Mouse (Mus musculus): ENCODE measurements around the gene Amdhd1. TPM values are rescaled to one million over a fixed set of nuclear protein-coding genes. Genes with fewer than 3 reads are reported as not detected.
"Not testable (repeated sequence)": the region's sequence is repeated elsewhere in the genome, so short reads cannot be mapped to it uniquely, and the experiment has no call there.

Gene Amdhd1
- polyA plus RNA-seq, 1 experiment from 2014 or later = 0.11 TPM

DNA sequence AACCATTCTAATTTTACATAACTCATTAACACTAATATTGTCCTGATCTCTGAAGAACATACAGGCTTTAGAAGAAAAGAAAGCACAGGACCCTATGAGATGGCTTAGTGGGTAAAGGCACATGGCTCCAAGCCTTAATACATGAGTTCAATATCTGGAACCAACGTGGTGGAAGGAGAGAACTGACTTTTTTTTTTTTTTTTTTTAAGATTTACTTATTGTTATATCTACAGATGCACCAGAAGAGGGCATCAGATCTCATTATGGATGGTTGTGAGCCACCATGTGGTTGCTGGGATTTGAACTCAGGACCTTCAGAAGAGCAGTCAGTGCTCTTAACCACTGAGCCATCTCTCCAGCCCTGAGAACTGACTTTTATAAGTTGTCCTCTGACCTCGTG lies 18.1 kb upstream of the Amdhd1 start:
- 73% methylated on average over 2 of the region's 2 CpGs for WGBS

GRCm38 (mm10) chr10:93552596-93552995 lies 12.8 kb upstream of the Amdhd1 start:
- DNase-seq (ENCODE audit: low spot score) = no peak
- H3K36me3 ChIP-seq (replicated peaks) = no peaks in the 10 kb centered on the region
- no peaks in the 10 kb centered on the region for H3K9me3 ChIP-seq
- H3K27ac ChIP-seq (replicated peaks) = no peak overlapping the region
- no peaks in the 10 kb centered on the region for H3K4me1 ChIP-seq
- no peaks in the 10 kb centered on the region for H3K27me3 ChIP-seq (replicated peaks; ENCODE audit: low read depth, poor library complexity, severe bottlenecking)
- WGBS = 84% methylated on average over 8 of the region's 8 CpGs
- H3K4me3 ChIP-seq = no peak overlapping the region

More for the DNA sequence above, 18.1 kb upstream of the Amdhd1 start:
- not testable (repeated sequence) for H3K27ac ChIP-seq (replicated peaks); H3K4me1 ChIP-seq; DNase-seq (ENCODE audit: low spot score); H3K9me3 ChIP-seq; H3K36me3 ChIP-seq (replicated peaks); H3K4me3 ChIP-seq; H3K27me3 ChIP-seq (replicated peaks; ENCODE audit: low read depth, poor library complexity, severe bottlenecking)

- Histone ChIP-seq H3K9me3 (no peaks in the 10 kb centered on the region), H3K4me3 (no peak overlapping the region), H3K27me3 (replicated peaks; ENCODE audit: low read depth, poor library complexity, severe bottlenecking) (no peaks in the 10 kb centered on the region), H3K27ac (replicated peaks) (no peak overlapping the region), H3K4me1 (no peaks in the 10 kb centered on the region), H3K36me3 (replicated peaks) (no peaks in the 10 kb centered on the region)
- 82% methylated on average over 10 of the region's 10 CpGs for WGBS
- no peak for DNase-seq (ENCODE audit: low spot score)
These were observed 10.0 kb upstream of the Amdhd1 start for GRCm38 (mm10) chr10:93549821-93550220.

- no peak overlapping the region for H3K4me3 ChIP-seq
- no peaks in the 10 kb centered on the region for H3K36me3 ChIP-seq (replicated peaks)
- H3K9me3 ChIP-seq = no peaks in the 10 kb centered on the region
- H3K27ac ChIP-seq (replicated peaks) = 0 out of 2 replicates have a peak overlapping the region, but pooled peaks have one; percentile 26
- H3K4me1 ChIP-seq = no peaks in the 10 kb centered on the region
- no peaks in the 10 kb centered on the region for H3K27me3 ChIP-seq (replicated peaks; ENCODE audit: low read depth, poor library complexity, severe bottlenecking)
- WGBS = 15% methylated on average over 7 of the region's 7 CpGs
- DNase-seq (ENCODE audit: low spot score) = peak; percentile 83
These were observed 9.2 kb upstream of the Amdhd1 start for GRCm38 (mm10) chr10:93548991-93549390.

DNA sequence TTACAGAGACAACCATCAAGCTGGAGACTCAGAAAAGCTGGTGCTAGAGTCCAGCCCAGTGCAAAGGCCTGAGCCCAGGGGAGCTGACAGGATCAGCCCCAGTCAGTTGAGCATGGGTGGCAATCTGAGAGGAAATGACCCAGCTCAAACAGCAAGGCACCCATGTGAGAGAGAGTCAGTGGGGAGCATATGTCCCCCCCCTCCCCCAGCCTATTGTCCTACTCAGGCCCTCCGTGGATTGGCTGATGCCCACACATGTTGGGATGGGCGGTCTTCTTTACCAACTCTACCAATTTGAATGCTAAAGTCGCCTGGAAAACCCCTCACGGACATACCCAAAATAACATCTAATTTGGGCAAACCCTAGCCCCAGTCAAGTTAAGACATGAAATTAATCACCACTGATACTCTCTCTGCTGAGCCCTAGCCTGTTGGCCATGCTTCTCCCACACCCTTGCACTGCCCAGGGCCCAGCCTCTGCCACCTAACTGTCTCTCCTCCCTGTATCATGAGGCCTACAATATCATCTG lies 8.0 kb upstream of the Amdhd1 start:
- H3K4me1 ChIP-seq = no peaks in the 10 kb centered on the region
- H3K9me3 ChIP-seq = no peaks in the 10 kb centered on the region
- H3K27me3 ChIP-seq (replicated peaks; ENCODE audit: low read depth, poor library complexity, severe bottlenecking) = no peaks in the 10 kb centered on the region
- 88% methylated on average over 4 of the region's 4 CpGs for WGBS
- H3K27ac ChIP-seq (replicated peaks) = no peak overlapping the region
- no peak overlapping the region for H3K4me3 ChIP-seq
- no peaks in the 10 kb centered on the region for H3K36me3 ChIP-seq (replicated peaks)
- DNase-seq (ENCODE audit: low spot score) = no peak

- Histone ChIP-seq H3K27ac (replicated peaks) (no peak overlapping the region), H3K36me3 (replicated peaks) (no peaks in the 10 kb centered on the region), H3K9me3 (no peaks in the 10 kb centered on the region), H3K4me1 (peaks cover 16% of the 10 kb centered on the region), H3K27me3 (replicated peaks; ENCODE audit: low read depth, poor library complexity, severe bottlenecking) (peaks cover 8% of the 10 kb centered on the region; the same call in 1 of the 2 replicates), H3K4me3 (no peak overlapping the region)
- DNase-seq (ENCODE audit: low spot score) = no peak
- 74% methylated on average over 5 of the region's 5 CpGs for WGBS
These were observed 4.3 kb upstream of the Amdhd1 start for GRCm38 (mm10) chr10:93544172-93544571.

DNA sequence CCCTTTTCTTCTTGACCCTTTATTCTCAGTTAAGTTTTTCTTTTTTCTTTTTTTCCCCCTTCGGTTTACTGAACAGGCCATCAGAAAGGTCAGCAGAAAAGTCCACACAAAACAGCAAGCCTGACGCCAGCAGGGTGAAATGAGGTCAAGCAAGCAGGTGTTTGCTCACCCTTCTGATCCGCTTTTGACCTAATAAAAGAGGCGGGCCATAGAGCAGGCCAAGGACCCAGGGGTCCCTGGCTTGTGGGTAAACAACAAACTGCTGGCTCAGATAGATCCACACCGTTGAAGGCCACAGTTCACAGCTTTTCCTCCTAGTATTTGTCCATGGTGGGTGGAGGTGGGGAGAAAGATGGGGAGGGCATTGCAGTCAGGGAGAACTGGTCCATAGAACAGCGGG lies 3.3 kb upstream of the Amdhd1 start:
- H3K27ac ChIP-seq (replicated peaks) = no peak overlapping the region
- H3K4me3 ChIP-seq = no peak overlapping the region
- H3K4me1 ChIP-seq = peaks cover 16% of the 10 kb centered on the region
- no peaks in the 10 kb centered on the region for H3K36me3 ChIP-seq (replicated peaks)
- DNase-seq (ENCODE audit: low spot score) = no peak
- no peaks in the 10 kb centered on the region for H3K9me3 ChIP-seq
- WGBS = 63% methylated on average over 6 of the region's 6 CpGs
- H3K27me3 ChIP-seq (replicated peaks; ENCODE audit: low read depth, poor library complexity, severe bottlenecking) = peaks cover 17% of the 10 kb centered on the region

DNA sequence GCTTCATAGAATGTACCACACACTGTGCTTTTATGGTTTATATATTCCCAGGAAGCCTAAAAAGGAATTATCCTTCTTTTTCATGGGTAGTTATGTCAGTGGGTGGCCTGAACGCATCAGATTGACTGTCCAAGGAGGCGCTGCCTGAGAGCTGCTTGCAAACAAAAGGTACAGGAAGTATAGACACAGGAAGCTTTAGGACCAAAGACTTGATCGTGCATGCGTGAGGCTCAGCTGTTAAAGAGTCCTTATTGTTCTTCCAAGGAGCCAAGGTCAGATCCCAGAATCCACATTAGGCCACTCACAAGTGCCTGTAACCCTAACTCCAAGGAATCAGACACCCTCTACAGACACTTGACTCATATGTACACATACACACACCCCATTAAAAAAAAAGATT lies 2.5 kb upstream of the Amdhd1 start:
- peaks cover 23% of the 10 kb centered on the region for H3K27me3 ChIP-seq (replicated peaks; ENCODE audit: low read depth, poor library complexity, severe bottlenecking)
- H3K27ac ChIP-seq (replicated peaks) = no peak overlapping the region
- DNase-seq (ENCODE audit: low spot score) = no peak
- no peaks in the 10 kb centered on the region for H3K36me3 ChIP-seq (replicated peaks)
- no peaks in the 10 kb centered on the region for H3K9me3 ChIP-seq
- 52% methylated on average over 4 of the region's 4 CpGs for WGBS
- peaks cover 16% of the 10 kb centered on the region for H3K4me1 ChIP-seq
- H3K4me3 ChIP-seq = no peak overlapping the region

DNA sequence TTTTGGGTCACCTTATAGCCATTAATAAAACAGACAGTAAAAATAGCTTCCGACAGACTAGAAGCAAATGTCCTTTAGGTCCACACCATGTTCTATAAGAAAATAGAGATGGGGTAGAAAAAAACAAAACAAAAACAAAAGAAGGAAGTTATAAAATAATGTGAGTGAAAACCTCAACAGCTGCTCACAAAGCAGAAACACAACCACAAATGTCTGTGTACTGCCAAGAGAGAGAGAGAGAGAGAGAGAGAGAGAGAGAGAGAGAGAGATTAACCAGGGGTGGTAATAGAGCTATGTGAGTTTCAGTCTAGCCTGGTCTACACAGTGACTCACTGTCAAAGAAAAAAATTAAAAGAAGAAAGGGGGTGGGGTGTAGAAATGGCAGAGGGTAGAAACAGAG lies 1.8 kb upstream of the Amdhd1 start:
- H3K4me3 ChIP-seq = no peak overlapping the region
- WGBS = 85% methylated on average over 1 of the region's 1 CpGs
- H3K4me1 ChIP-seq = peaks cover 16% of the 10 kb centered on the region
- no peak overlapping the region for H3K27ac ChIP-seq (replicated peaks)
- no peak for DNase-seq (ENCODE audit: low spot score)
- no peaks in the 10 kb centered on the region for H3K36me3 ChIP-seq (replicated peaks)
- peaks cover 30% of the 10 kb centered on the region for H3K27me3 ChIP-seq (replicated peaks; ENCODE audit: low read depth, poor library complexity, severe bottlenecking)
- no peaks in the 10 kb centered on the region for H3K9me3 ChIP-seq

DNA sequence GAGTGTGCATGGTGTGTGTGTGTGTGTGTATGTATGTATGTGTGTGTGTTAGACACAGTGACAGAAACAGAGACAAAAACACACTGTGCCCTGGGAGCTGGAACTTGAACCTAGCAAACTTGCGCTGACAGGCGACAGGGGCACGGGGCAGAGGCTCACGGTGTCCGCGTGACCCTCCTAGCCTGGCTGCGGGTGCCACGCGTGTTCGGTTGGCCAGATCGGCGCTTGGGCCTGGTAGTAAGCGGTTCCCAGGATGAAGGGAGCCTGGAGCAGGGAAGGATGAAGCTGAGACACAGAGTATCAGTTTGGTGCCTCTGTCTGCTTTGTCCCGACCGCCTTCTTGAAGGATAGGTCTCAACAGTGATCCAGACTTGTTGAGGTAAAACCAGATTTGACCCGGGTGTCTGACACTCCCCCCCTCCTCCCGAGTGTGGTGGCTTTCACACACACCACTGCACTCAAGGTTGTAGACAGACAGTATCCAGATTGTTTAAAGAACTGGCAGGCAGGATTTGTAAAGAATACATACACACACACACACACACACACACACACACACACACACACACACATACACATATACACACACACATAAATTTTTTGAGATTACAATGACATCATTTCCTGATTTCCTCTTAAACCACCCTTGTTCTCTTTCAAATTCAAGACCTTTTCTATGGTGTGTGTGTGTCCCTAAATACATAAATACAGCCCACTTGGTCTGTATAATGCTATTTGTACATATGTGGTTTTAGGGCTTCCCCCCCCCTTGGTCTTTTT lies 788 bp upstream of the Amdhd1 start, which contains the start of gene Ccdc38:
Gene Ccdc38 (plus strand): TSS at position 202 of the 780 bp plus-strand sequence.
- peak within 1 kb of the TSS; percentile 71 for H3K27ac ChIP-seq (replicated peaks)

DNA sequence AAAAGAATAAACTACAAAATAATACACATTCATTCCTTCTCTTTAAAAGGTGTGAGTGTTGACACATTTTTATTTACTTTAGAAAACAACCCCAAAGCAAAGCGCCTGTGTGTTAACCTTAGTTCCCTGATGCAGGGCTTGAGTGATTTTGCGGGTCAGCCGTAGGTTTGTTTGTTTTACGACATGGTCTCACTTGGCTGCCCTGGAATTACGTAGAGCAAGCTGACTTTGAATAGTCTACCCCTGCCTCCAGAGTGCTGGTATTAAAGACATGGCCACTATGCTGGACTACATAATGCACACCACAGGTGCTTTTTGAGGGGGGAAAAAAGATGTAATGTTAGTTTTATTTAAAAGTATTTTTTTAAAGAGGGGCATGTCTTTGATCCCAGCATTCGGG lies 1.0 kb downstream of the Amdhd1 start:
- H3K27ac ChIP-seq (replicated peaks) = no peak overlapping the region
- H3K9me3 ChIP-seq = no peaks in the 10 kb centered on the region
- H3K4me3 ChIP-seq = no peak overlapping the region
- H3K36me3 ChIP-seq (replicated peaks) = no peaks in the 10 kb centered on the region
- H3K4me1 ChIP-seq = peaks cover 25% of the 10 kb centered on the region
- 73% methylated on average over 6 of the region's 6 CpGs for WGBS
- H3K27me3 ChIP-seq (replicated peaks; ENCODE audit: low read depth, poor library complexity, severe bottlenecking) = peaks cover 57% of the 10 kb centered on the region
- DNase-seq (ENCODE audit: low spot score) = no peak

More for the DNA sequence above, 788 bp upstream of the Amdhd1 start, which contains the start of gene Ccdc38:
- H3K9me3 ChIP-seq = no peaks in the 10 kb centered on the region
- peak within 1 kb of the TSS; percentile 60 for H3K4me3 ChIP-seq
- no peaks in the 10 kb centered on the region for H3K36me3 ChIP-seq (replicated peaks)
- no peak for DNase-seq (ENCODE audit: low spot score)
- 70% methylated on average over 17 of the region's 17 CpGs for WGBS
- H3K4me1 ChIP-seq = peaks cover 16% of the 10 kb centered on the region
- peaks cover 39% of the 10 kb centered on the region for H3K27me3 ChIP-seq (replicated peaks; ENCODE audit: low read depth, poor library complexity, severe bottlenecking)

DNA sequence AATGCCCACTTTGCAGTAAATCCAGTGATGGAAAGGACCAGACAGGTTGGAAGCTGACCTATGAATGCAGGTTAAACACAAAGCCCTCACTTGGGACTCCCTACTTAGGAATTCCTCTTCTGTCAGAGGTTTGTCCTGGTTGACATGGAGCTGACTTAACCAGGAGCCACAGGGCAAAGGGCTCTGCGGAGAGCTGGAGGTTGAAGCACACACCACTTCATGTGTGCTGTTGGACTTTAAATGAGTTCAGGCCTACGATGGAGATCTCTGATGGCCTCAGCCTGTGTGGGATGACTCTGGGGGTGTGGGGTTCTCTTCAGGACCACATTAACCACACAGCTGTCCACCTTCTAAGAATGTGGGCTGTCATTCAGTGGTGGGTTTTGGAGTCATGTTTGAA lies 1.5 kb downstream of the Amdhd1 start:
- H3K27me3 ChIP-seq (replicated peaks; ENCODE audit: low read depth, poor library complexity, severe bottlenecking) = peaks cover 62% of the 10 kb centered on the region
- 87% methylated on average over 2 of the region's 2 CpGs for WGBS

GRCm38 (mm10) chr10:93525329-93525728 lies 14.5 kb downstream of the Amdhd1 start:
- Histone ChIP-seq H3K4me1 (no peaks in the 10 kb centered on the region), H3K27ac (replicated peaks) (no peak overlapping the region), H3K27me3 (replicated peaks; ENCODE audit: low read depth, poor library complexity, severe bottlenecking) (no peaks in the 10 kb centered on the region), H3K36me3 (replicated peaks) (no peaks in the 10 kb centered on the region), H3K9me3 (no peaks in the 10 kb centered on the region; the same call in 1 of the 2 replicates), H3K4me3 (no peak overlapping the region)
- 88% methylated on average over 1 of the region's 1 CpGs for WGBS
- DNase-seq (ENCODE audit: low spot score) = no peak

More for the DNA sequence above, 1.5 kb downstream of the Amdhd1 start:
- Histone ChIP-seq H3K4me3 (no peak overlapping the region), H3K9me3 (no peaks in the 10 kb centered on the region), H3K36me3 (replicated peaks) (no peaks in the 10 kb centered on the region), H3K4me1 (peaks cover 25% of the 10 kb centered on the region), H3K27ac (replicated peaks) (no peak overlapping the region)
- DNase-seq (ENCODE audit: low spot score) = no peak
